Mouse (Mus musculus) lung, embryonic 15.5 days (tissue): ENCODE data around the gene Ddb2. TPM values are rescaled to one million over a fixed set of nuclear protein-coding genes. Genes with fewer than 3 reads are reported as not detected.

Source experiments
- ATAC-seq: fragments of 200-750 bp; cut with Nextera tagmentation; 2 replicates; pipeline ENCODE4 v1.8.0; 2017; ENCODE audit warnings: moderate number of reproducible peaks, borderline replicate concordance; ENCODE audit not compliant: low FRiP score, low TSS enrichment; ENCODE audit errors: extremely low read depth
- H3K27ac ChIP-seq: fragments of 300-500 bp; sonication (generic); 2 replicates; pipeline ENCODE4 v1.5.1; 2015; ENCODE audit warnings: moderate library complexity, mild to moderate bottlenecking, inconsistent platforms
- H3K27me3 ChIP-seq: fragments of 300-500 bp; sonication (generic); 2 replicates; pipeline ENCODE4 v1.6.1; 2015; ENCODE audit warnings: inconsistent platforms
- H3K36me3 ChIP-seq: fragments of 300-500 bp; sonication (generic); 2 replicates; pipeline ENCODE4 v1.6.1; 2015; ENCODE audit warnings: inconsistent platforms
- H3K4me1 ChIP-seq: fragments of 300-500 bp; sonication (generic); 2 replicates; pipeline ENCODE4 v1.6.1; 2015; ENCODE audit warnings: inconsistent platforms
- H3K4me2 ChIP-seq: fragments of 300-500 bp; sonication (generic); 2 replicates; pipeline ENCODE4 v1.6.1; 2015; ENCODE audit warnings: inconsistent platforms, mild to moderate bottlenecking, moderate library complexity
- H3K4me3 ChIP-seq: fragments of 300-500 bp; sonication (generic); 2 replicates; pipeline ENCODE4 v1.5.1; 2015; ENCODE audit warnings: mild to moderate bottlenecking, inconsistent platforms
- H3K9ac ChIP-seq: fragments of 300-500 bp; sonication (generic); 2 replicates; pipeline ENCODE4 v1.6.1; 2015; ENCODE audit warnings: inconsistent platforms
- H3K9me3 ChIP-seq: fragments of 300-500 bp; sonication (generic); 2 replicates; pipeline ENCODE4 v1.6.1; 2016; ENCODE audit warnings: inconsistent platforms
- WGBS: fragments of 180-500 bp; shearing (Covaris S2); methylation state at CpG from one replicate; pipeline ENCODE4 v1.1.7; 2015; 5-methylcytosine and 5-hydroxymethylcytosine counted together
- polyA plus RNA-seq: library from polyadenylated mRNA; unstranded; fragments of >200 nt; fragmentation: Nextera tagmentation; extraction: Ambion mirVana; gene quantifications from 2 replicates; pipeline ENCODE4 v1.2.1, GENCODE M21; 2015

Gene Ddb2
- polyA plus RNA-seq, 1 experiment from 2014 or later, result 19.7 TPM

- H3K9ac ChIP-seq, result peak within 1 kb of the TSS; percentile 90
- no peaks in the 10 kb centered on the region for H3K9me3 ChIP-seq
- peak within 1 kb of the TSS; percentile 95 for H3K27ac ChIP-seq
- no peaks in the 10 kb centered on the region for H3K27me3 ChIP-seq
- H3K36me3 ChIP-seq, result peaks cover 63% of the 10 kb centered on the region
- peak; percentile 99 for ATAC-seq
- H3K4me1 ChIP-seq, result peaks cover 20% of the 10 kb centered on the region
- H3K4me2 ChIP-seq, result peak within 1 kb of the TSS; percentile 56
- 1% methylated on average over 72 of the region's 72 CpGs for WGBS
- peak within 1 kb of the TSS; percentile 84 for H3K4me3 ChIP-seq
Measured at GRCm38 (mm10) chr2:91264711-91265681, 28.2 kb upstream of the Ddb2 start, which contains the start of gene Arfgap2. TSS of gene Arfgap2 (plus strand) at chr2:91264974.

DNA sequence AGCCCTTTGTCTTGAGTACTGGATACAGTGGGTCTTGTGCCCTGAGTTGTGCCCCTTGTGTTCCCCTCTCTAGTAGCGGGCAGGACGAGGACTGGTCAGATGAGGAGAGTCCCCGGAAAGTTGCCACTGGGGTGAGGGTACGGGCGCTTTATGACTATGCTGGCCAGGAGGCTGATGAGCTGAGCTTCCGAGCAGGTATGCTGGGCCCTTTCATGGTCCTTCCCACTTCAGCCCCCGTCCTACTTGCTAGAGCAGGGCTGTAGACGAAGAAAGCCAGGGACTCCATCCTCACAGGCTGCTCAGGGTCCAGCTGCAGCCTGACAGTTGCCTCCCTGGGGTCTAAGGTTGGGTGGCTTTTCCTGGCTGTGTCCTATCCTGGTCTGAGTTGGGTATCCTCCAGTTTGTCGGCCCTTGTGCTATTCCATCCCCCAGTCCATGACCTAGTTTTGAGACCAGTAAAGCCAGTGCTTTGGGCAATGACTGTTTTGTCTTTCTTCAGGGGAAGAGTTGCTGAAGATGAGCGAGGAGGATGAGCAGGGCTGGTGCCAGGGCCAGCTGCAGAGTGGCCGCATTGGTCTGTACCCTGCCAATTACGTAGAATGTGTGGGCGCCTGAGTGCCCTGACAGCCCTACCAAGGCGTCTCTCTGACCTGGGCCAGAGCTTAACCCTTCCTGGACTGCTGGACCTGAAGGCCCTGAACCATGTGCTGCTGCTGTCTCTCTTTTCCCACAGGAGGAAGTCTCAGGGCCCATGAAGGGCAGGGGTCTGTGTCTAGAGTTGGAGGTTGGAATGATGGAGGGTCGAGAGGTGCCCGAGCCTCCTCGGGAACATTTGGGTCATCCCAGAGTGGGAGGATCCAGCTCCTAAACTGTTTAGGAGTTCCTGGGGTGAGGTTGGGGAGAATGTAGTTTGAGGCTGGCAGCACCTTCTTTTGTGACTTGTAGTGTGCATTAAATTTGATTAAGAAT lies 27.2 kb upstream of the Ddb2 start:
- H3K27me3 ChIP-seq, result no peaks in the 10 kb centered on the region
- WGBS, result 84% methylated on average over 17 of the region's 17 CpGs
- H3K9ac ChIP-seq, result peak overlapping the region; percentile 90
- H3K4me3 ChIP-seq, result peak overlapping the region; percentile 84
- H3K9me3 ChIP-seq, result no peaks in the 10 kb centered on the region
- peak overlapping the region; percentile 95 for H3K27ac ChIP-seq
- peak overlapping the region; percentile 56 for H3K4me2 ChIP-seq
- peaks cover 53% of the 10 kb centered on the region for H3K36me3 ChIP-seq
- ATAC-seq, result no peak
- peaks cover 26% of the 10 kb centered on the region for H3K4me1 ChIP-seq

DNA sequence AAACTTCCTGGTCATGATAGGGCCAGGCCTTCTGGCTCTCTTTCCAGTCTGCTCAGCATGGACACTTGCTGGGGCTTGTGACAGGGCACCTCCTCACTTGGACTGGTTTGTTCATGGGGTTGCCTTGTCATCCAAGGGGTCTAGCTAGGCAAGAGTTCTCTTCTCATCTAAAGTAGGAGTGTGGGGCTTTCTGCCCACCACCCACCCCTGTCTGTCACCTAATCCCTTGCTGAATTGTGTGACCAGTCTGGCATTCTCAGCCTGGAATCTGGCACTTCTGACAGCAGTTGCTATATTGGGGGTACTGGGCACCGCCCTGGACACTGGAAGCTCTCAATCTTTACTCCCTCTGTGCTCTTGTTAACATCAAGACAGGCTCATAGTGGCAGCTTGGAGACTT lies 22.7 kb upstream of the Ddb2 start:
- Histone ChIP-seq H3K36me3 (peaks cover 28% of the 10 kb centered on the region), H3K9ac (no peak overlapping the region), H3K4me1 (peaks cover 46% of the 10 kb centered on the region), H3K27me3 (peaks cover 20% of the 10 kb centered on the region), H3K9me3 (no peaks in the 10 kb centered on the region), H3K4me3 (no peak overlapping the region), H3K27ac (peak overlapping the region; percentile 88; the same call in 1 of the 2 replicates), H3K4me2 (no peak overlapping the region)
- no peak for ATAC-seq
- WGBS, result 80% methylated on average over 1 of the region's 1 CpGs

GRCm38 (mm10) chr2:91258830-91259229 lies 22.0 kb upstream of the Ddb2 start:
- Histone ChIP-seq H3K9me3 (no peaks in the 10 kb centered on the region), H3K27ac (peak overlapping the region; percentile 88), H3K4me3 (no peak overlapping the region), H3K9ac (no peak overlapping the region), H3K4me2 (peak overlapping the region; percentile 90), H3K27me3 (peaks cover 26% of the 10 kb centered on the region), H3K36me3 (peaks cover 28% of the 10 kb centered on the region), H3K4me1 (peaks cover 40% of the 10 kb centered on the region)
- no peak for ATAC-seq
- 52% methylated on average over 1 of the region's 1 CpGs for WGBS

GRCm38 (mm10) chr2:91258054-91258453 lies 21.3 kb upstream of the Ddb2 start:
- H3K27me3 ChIP-seq, result peaks cover 29% of the 10 kb centered on the region
- H3K4me2 ChIP-seq, result peak overlapping the region; percentile 90
- H3K9ac ChIP-seq, result peak overlapping the region; percentile 73
- H3K4me3 ChIP-seq, result peak overlapping the region; percentile 80
- ATAC-seq, result peak; percentile 16
- peak overlapping the region; percentile 88 for H3K27ac ChIP-seq
- H3K36me3 ChIP-seq, result peaks cover 21% of the 10 kb centered on the region
- no peaks in the 10 kb centered on the region for H3K9me3 ChIP-seq
- peaks cover 36% of the 10 kb centered on the region for H3K4me1 ChIP-seq
- WGBS, result 37% methylated on average over 5 of the region's 5 CpGs

- peaks cover 15% of the 10 kb centered on the region for H3K36me3 ChIP-seq
- peaks cover 29% of the 10 kb centered on the region for H3K27me3 ChIP-seq
- H3K4me3 ChIP-seq, result peak overlapping the region; percentile 80
- peak; percentile 76 for ATAC-seq
- peak overlapping the region; percentile 88 for H3K27ac ChIP-seq
- H3K4me2 ChIP-seq, result peak overlapping the region; percentile 90
- H3K9ac ChIP-seq, result peak overlapping the region; percentile 73
- no peaks in the 10 kb centered on the region for H3K9me3 ChIP-seq
- peaks cover 36% of the 10 kb centered on the region for H3K4me1 ChIP-seq
- WGBS, result 3% methylated on average over 22 of the region's 22 CpGs
Measured at GRCm38 (mm10) chr2:91257126-91257980, 20.6 kb upstream of the Ddb2 start.

DNA sequence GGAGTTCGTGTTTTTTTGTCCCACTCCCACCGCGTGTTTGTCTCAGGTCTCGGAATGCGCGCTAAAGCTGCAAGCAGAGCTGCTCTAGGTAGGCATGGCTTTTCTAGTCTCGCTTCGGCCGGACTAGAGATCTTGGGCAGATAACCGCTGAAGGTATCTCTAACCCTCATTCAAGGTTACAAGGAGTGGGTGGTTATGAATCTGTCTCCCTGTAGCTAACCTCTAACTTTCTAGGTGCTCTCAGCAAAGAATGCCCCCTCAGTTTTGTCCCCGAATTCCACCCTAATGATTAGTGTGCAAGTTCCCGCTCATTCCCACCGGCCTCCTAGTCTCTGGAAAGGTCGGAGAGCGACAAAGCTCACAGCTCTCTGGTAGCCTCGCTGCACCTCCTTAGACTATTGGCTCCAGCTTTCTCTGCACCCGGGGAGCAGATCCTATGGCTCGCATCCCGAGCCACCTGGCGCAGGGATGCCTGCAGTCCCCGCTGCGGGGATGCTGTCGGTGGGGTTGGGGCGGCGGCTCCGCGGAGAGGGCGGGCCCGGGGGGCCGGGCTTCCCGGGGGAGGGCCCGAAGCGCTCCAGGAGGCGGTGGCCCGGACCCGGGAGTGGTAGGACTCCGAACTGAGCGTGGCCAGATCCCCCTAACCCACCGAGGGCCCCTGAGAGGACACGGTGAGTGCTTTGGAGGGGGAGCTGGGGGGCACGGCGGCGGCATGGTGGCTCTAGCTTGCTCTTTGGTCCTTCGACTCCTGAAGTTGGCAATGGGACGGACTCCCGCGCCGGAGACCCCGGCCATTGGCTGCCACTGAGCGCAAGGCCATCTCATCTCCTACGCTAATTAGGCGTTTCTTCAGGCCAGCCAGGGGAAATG lies 19.7 kb upstream of the Ddb2 start:
- peak overlapping the region; percentile 90 for H3K4me2 ChIP-seq
- H3K27ac ChIP-seq, result peak overlapping the region; percentile 88
- WGBS, result under 1% methylated on average over 50 of the region's 52 CpGs
- peak; percentile 80 for ATAC-seq
- H3K36me3 ChIP-seq, result peaks cover 10% of the 10 kb centered on the region
- H3K4me1 ChIP-seq, result peaks cover 36% of the 10 kb centered on the region
- H3K4me3 ChIP-seq, result peak overlapping the region; percentile 80
- H3K27me3 ChIP-seq, result peaks cover 29% of the 10 kb centered on the region
- no peaks in the 10 kb centered on the region for H3K9me3 ChIP-seq
- H3K9ac ChIP-seq, result peak overlapping the region; percentile 73

GRCm38 (mm10) chr2:91255661-91256150 lies 18.9 kb upstream of the Ddb2 start, which contains the start of gene Pacsin3:
TSS of gene Pacsin3 (plus strand) at chr2:91255954.
- ATAC-seq, result no peak
- H3K4me1 ChIP-seq, result peaks cover 36% of the 10 kb centered on the region
- no peaks in the 10 kb centered on the region for H3K9me3 ChIP-seq
- H3K27me3 ChIP-seq, result peaks cover 29% of the 10 kb centered on the region
- WGBS, result under 1% methylated on average over 27 of the region's 27 CpGs
- peak within 1 kb of the TSS; percentile 80 for H3K4me3 ChIP-seq
- H3K4me2 ChIP-seq, result peak within 1 kb of the TSS; percentile 90
- H3K27ac ChIP-seq, result peak within 1 kb of the TSS; percentile 88
- peaks cover 3% of the 10 kb centered on the region; the same call in 1 of the 2 replicates for H3K36me3 ChIP-seq
- peak within 1 kb of the TSS; percentile 73 for H3K9ac ChIP-seq

DNA sequence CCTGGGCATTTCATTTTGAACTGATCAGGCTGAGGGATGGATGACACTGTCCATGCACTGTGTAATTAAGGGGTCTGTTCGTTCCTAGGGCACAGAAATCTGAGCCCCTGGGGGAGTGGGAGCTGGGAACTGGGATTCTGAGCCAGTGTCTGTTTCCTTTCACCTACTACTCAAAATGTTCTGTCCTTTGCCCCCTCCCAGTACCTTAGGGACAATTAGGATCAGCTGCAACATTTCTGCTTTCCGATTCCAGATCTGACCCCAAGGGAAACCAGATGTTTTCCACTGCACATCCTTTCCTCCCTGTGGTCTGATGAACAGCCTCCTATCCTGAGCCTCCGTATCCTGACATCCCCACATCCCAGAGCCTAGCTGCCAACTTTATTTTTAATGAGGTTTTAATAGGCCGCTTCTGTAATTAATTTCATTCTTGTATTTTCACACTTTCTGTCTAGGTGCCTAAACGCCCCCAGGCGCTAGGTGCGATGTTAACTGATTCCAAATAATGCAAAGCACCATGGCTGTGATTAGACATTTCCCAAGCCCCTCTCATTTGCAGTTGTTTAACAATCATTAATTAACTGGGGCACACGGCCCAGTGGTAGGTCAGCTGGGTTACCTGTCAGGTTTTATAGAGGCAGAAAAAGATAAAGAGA lies 18.1 kb upstream of the Ddb2 start:
- H3K9me3 ChIP-seq, result no peaks in the 10 kb centered on the region
- no peak overlapping the region for H3K4me2 ChIP-seq
- no peak overlapping the region for H3K9ac ChIP-seq
- no peak for ATAC-seq
- H3K4me1 ChIP-seq, result peaks cover 36% of the 10 kb centered on the region
- no peak overlapping the region for H3K4me3 ChIP-seq
- no peaks in the 10 kb centered on the region for H3K36me3 ChIP-seq
- H3K27ac ChIP-seq, result no peak overlapping the region
- H3K27me3 ChIP-seq, result peaks cover 29% of the 10 kb centered on the region
- 38% methylated on average over 8 of the region's 8 CpGs for WGBS

- Histone ChIP-seq H3K4me3 (no peak overlapping the region), H3K36me3 (no peaks in the 10 kb centered on the region), H3K9ac (no peak overlapping the region), H3K4me2 (no peak overlapping the region), H3K9me3 (no peaks in the 10 kb centered on the region), H3K27me3 (peaks cover 29% of the 10 kb centered on the region), H3K4me1 (peaks cover 16% of the 10 kb centered on the region), H3K27ac (no peak overlapping the region)
- no peak for ATAC-seq
- WGBS, result 53% methylated on average over 4 of the region's 4 CpGs
Measured at GRCm38 (mm10) chr2:91252512-91252911, 15.7 kb upstream of the Ddb2 start.
